Mouse (Mus musculus) adrenal gland (tissue): ENCODE measurements around the gene Trim7.

ENCODE experiments used
- intact Hi-C: fragments of 180-260 bp; cut with DNase I; formaldehyde crosslinking; loops from one replicate; pipeline ENCODE4 v1.15.1; 2025

Trim7 gene

GRCm38 (mm10) chr11:48799921-48800701, 25.8 kb upstream of the Trim7 start, which contains the start of gene Rack1:
Gene Rack1 (plus strand): TSS chr11:48800332.
- intact Hi-C loops: loop anchor here (2.0 to 10.0 kb wide), 2 partner anchors 15 to 455 kb away; no protein-coding TSS in a partner anchor

DNA sequence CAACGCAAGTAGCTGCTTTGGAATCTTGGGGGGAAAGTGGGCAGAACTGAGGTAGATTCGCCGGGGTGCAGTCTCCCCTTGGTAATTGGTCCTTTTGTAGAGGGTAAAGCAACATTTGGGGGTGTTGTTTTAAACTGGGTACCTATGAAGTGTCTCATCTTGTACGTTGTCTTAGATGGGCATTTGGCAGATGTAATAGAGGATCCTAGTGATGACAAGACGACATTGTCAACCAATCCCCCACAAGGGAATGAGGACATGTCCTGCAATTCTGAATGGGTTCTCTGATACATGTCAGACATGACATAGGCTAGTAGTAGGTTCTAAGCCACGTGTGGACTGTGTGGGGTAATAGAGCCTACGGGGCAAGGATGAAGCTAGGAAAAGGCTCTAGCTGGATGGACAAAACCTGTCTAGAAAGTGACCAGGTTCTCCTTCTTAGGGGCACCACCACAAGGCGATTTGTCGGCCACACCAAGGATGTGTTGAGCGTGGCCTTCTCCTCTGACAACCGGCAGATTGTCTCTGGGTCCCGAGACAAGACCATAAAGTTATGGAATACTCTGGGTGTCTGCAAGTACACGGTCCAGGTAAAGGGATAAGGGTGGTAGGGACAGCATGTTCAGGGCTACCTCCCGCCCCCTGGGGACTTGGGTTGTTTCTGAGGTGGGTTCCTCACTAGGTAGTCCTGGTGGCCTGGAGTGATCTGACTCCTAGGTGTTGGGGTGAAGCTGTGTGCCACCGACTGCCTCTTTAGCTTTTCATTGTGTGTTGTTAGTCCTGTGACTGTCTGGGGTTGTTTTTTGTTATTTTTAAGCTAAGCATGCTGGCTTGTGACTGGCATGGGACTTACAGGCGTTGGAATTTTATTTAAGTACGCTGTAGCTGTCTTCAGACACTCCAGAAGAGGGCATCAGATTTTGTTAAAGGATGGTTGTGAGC, 23.8 kb upstream of the Trim7 start:
- intact Hi-C loops: loop anchor here (2.0 kb wide), 1 partner anchor 13 kb away; no protein-coding TSS in a partner anchor

DNA sequence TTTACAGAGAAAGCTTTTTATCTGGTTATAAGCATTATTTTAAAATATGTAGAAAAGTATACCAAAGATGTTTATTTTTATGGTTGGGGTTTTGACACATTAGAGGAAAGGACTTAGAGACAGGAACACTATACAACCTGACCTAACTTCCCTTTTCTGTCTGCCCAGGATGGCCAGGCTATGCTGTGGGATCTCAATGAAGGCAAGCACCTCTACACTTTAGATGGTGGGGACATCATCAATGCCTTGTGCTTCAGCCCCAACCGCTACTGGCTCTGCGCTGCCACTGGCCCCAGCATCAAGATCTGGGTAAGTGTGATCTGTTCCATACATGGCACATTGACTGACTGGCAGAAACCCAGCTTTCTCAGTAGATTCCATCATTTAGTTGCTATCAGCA, 22.0 kb upstream of the Trim7 start:
- intact Hi-C loops: no loop called here

DNA sequence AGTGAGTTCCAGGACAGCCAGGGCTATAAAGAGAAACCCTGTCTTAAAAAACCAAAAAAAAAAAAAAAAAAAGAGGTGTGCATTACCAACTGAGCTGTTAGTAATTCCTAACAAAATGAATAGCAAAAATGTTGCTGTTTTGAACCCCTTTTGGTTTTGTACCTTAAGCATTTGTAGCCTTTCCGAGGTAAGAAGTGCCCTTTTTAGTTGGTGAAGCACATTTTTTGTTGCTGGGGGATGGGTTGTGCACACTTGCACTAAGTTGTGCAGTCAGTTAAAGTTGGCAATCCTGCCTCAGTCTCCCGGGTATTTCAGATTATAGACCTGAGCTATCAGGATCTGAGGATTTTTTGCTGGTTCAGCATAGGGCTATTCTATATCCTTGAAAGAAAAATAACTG, 21.0 kb upstream of the Trim7 start:
- intact Hi-C loops: no loop called here

- intact Hi-C loops: no loop called here
Observed at GRCm38 (mm10) chr11:48806856-48807562, 18.9 kb upstream of the Trim7 start.

DNA sequence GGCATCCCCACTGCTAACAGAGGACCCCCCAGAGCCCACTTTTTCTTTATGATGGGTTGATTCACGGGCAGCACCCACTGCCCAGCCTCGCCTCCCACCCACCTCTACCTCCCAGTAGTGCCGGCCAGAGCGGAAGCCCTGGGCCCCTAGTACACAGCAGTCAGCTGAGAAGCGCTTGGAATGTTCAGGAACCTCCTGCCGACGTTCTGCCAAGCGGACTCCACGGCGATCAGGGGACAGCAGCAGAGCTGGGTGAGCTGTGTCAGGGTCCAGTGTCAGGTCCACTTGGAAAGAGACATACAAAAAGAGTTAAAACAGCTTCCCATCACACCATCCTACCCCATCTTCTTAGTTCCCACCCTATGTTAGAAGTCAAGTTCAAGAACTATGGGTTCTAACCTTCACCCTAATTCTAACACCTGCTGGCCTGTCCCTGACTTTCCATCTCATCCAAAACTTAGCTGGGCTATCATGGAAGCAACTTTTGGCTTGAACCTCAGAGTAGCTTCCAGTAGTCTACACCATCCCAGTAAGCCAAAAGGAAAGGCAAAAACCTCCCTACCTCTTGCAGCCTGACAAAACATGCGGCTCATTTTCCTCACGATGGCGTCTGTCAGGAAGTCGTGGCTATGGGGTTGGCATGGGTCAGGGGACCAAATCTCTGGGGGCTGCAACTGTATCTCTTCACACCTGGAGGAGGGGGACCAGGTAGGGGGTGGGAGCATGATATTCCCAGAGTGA, 18.2 kb upstream of the Trim7 start:
- intact Hi-C loops: no loop called here

GRCm38 (mm10) chr11:48808304-48808646, 17.7 kb upstream of the Trim7 start:
- intact Hi-C loops: no loop called here

DNA sequence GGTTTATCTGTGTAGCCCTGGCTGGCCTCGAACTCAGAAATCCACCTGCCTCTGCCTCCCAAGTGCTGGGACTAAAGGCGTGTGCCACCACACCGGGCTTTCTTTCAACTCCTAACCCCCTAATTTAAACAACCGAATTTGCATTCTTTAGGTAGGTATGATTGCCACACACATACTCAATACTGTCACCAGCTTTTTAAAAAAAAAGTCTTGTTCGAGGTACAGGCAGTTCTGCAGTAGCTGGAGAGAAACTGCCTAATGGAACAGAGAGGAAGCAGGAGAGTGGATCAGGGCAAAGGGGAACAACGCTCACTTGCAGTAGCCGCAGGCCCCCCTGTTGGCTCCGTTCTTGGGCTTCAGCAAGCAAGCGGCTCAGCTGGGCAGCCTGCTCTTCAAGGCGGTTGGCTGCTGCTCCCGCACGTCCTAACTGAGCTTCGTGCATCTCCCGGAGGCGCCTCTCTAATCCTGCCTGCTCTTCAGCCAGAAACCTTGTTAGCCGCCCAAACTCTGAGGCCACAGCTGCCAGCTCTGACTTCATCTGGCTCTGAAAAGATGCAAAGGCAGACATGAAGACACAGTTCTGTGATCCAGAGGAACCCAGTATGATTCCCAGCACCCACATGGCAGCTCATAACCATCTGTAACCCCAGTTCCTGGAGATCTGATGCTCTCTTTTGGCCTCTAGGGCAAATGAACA, 17.1 kb upstream of the Trim7 start:
- intact Hi-C loops: no loop called here

DNA sequence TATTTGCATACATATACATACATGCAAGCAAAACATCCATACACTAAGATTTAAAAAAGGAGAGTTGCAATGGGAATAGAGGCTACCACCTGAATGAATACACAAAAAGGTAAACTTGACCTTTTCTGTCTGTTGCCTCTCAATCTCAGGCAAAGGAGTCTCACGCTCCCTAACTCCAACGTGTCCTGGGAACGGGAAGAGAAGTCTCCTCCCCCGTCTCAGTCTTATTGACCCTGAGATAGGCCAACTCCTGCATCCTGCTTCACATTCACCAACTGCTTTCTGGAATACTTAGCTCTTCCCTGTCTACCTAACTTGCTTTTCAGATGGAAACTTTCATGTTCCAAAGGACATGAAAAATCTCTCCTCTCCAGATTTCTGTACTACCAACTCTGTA, 16.5 kb upstream of the Trim7 start:
- intact Hi-C loops: no loop called here

- intact Hi-C loops: no loop called here
Observed at GRCm38 (mm10) chr11:48810142-48810541, 15.8 kb upstream of the Trim7 start.

GRCm38 (mm10) chr11:48813782-48814181, 12.2 kb upstream of the Trim7 start:
- intact Hi-C loops: loop anchor here (2.0 kb wide), 1 partner anchor 13 kb away; the partner anchor contains the start of gene Rack1

DNA sequence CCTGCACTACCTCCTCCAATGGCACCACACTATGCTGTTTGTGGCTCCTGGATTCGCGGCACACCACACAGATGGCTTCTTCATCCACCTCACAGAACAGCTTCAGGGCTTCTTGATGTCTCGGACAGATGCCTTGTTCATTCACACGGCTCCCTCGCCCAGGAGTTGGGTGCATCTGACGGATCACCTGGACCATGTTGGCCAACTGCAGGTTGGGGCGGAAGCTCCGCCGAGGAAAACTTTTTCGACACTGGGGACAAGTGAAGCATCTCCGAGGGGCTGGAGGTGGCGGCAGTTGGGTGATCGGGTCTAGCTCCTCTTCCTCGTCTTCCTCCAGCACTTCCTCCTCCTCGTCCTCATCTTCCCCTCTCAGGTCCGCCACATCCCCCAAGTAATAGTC, 10.1 kb upstream of the Trim7 start:
- intact Hi-C loops: loop anchor here (2.0 kb wide), 1 partner anchor 15 kb away; the partner anchor contains the start of gene Rack1

DNA sequence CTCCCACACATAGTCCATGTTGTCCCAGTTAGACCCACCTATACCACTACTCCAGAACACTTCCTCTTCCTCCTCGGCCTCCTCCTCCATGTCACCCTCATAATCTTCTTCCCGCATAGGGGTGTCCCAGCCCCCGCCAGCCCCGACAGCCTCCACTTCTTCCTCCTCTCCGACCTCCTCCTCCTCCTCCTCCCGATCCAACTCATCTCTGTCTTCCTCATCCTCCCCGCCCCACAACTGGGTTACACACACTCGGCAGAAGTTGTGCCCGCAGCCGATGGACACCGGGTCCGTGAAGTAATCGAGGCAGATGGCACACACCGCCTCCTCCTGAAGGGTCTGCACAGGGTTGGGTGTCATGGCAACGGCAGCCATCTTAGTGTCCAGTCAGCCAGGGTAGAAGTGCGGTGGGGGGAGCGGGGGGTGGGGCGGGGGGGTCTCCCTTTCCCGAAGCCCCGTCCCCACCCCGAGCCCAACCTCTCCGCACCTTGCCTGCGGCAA, 9.6 kb upstream of the Trim7 start:
- intact Hi-C loops: no loop called here

DNA sequence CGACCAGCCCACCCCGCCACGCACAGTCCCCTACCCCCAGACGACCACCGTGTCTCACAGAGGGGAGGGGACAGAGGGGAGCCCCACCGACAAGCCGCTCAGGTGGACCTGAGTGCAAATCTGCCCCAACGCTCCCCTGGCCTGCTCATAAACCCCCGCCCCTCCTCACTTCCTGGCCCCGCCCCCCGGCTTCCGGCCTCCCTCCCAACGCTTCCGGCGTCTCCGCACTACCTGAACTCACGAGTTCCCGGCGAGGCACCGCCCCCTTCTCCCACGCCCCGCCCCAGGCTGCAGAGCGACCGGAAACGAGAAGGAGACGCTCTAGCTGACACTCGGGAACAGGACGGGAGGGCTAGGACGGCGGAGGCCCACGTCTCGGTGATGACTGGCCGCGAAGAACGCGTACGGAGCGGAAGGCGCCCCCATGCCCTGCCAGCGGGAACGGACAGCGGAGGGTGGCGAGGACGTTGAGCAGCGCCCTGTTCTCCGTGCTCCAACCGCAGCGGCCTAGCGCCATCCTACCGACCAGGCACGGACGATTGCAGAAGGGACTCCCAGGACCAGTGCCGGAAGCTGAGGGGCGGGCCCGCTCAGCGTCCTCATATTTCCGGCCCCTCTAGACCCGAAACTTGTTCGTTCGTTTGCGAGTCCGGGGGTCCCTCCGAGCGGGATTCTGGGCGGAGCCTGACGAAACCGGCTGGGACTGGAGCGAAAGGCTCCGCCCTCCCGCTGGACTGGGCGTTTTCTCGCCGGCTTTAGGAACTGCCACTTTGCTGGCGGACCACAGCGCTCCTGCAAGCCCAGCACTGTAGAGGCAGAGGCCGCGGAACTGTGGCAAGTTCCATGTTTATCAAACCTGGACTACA, 8.9 kb upstream of the Trim7 start, which contains the start of gene Trim41:
Trim41 (minus strand) TSS at position 554 of the 866 bp plus-strand sequence.
- intact Hi-C loops: no loop called here

DNA sequence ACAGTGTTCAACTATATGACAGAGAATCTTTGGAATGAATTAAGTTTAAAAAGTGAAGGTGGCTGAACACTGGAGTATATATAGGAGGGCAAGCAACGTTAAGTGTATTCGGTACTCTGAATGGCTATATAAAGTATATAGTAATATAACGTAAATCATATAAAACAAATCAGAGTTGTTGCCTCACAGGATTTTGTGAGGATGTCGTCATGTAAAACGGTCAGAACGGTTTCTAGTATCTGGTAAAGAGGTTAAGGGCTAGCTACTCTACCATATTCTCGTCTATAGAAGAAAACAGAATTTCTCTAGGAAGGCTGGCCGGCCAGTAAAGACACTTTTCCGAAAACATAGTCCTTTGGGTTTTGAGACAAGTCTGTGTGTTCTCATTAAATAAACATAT, 8.1 kb upstream of the Trim7 start:
- intact Hi-C loops: loop anchor here (1.0 to 2.0 kb wide), 2 partner anchors 17 to 39 kb away; no protein-coding TSS in a partner anchor

- intact Hi-C loops: loop anchor here (1.0 to 2.0 kb wide), 2 partner anchors 16 to 38 kb away; no protein-coding TSS in a partner anchor
Observed at GRCm38 (mm10) chr11:48818346-48818745, 7.6 kb upstream of the Trim7 start.

DNA sequence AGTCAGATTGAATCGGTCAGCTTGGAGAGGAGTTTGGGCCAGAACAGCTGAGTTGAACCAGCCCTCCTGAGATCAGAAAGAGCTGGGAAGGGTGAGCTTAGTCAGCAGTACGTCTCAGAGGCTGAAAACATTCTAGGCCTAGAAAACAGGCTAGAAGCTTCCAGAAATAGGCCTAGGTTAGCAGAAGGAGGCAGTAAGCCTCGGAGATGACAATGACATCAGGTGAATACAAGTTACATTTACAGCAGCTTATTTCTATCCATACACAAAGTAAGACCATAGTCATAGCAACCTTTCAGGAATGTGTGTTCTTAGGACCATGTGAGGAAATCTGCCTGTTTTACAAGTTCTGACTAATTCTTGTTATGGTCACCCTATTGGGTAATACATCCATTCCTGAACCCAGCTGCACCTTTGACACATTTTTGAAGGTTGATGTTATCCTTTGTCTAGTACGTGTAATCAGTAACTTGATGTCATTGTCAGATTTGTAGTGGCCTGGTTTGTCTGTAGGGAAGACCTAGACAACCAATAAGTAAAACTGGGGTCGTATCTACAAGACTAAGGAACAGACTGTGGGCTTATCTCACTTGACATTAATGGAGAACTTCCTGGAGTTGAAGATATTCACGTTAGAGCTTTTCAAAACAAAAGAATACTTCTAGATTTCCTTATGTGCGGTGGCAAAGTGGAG, 6.2 kb upstream of the Trim7 start:
- intact Hi-C loops: loop anchor here (2.0 kb wide), 1 partner anchor 15 kb away; no protein-coding TSS in a partner anchor

DNA sequence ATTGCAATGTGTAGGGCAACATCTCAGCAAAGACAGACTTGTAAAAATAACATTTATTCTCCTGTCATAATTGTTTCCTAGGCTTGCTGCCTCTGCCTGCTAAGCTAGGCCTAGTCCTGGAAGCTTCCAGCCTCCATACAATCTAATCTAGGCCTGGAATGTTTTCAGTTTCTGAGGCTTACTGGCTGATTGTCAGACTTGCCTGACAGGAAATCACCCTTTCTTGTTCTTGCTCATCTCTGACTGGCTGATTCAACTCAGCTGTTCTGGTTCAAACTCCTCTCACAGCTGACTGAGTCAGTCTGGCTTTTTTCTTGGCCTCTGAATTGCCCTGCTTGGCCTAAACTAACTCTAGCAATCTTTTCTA, 5.6 kb upstream of the Trim7 start:
- intact Hi-C loops: no loop called here
